Mouse (Mus musculus): ENCODE results near the gene Slc25a10. TPM values are rescaled to one million over a fixed set of nuclear protein-coding genes. Genes with fewer than 3 reads are reported as not detected.

The Slc25a10 gene
- polyA plus RNA-seq, 1 experiment: 40.6 TPM

DNA sequence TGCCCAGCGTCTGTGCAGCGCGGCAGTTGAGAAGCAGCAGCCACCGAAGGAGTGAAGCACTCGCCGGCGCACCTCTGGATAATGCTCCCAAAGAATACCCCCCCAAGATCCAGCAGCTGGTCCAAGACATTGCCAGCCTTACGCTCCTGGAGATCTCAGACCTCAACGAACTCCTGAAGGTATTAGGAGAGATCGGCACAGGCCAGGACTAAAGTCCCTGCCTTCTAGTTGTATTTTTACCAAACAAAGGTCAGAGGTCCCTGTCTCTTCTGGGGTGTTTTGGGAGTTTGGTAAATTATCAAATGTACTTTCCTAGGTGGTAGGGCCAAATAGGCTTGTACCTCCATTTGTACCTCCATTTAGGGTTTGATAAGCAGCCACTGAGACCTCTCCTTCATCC lies 6.4 kb upstream of the Slc25a10 start:
- TF ChIP-seq CTCF (IDR thresholded peaks at IDR 0.05; ENCODE audit: borderline replicate concordance, extremely low read depth, insufficient read depth, insufficient read length): no peak
- DNase-seq (ENCODE audit: low read depth): no peak

DNA sequence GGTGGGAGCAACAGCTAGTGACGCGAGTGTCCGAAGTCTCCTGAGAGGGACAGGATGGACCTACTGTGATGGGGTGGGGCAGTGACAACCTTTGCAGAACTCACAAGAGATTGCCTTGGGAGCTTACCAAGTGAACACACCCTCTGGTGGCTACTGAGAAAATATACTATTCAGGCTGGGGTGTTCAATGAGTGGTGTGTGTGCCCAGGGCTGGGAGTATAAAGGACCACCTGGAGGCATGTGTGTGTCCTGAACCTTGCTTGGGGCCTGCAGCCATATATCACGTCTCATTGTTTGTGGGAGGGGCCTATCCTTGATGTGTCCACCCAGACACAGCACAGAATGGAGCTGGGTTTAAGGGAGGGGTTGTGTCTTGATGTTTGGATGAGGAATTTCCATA lies 3.1 kb upstream of the Slc25a10 start:
- TF ChIP-seq POLR2A (IDR thresholded peaks at IDR 0.05; ENCODE audit: borderline replicate concordance, extremely low read depth, insufficient read depth, insufficient read length, poor library complexity, severe bottlenecking) (no peak), CTCF (IDR thresholded peaks at IDR 0.05; ENCODE audit: borderline replicate concordance, extremely low read depth, insufficient read depth, insufficient read length) (no peak)
- DNase-seq (ENCODE audit: low read depth): no peak

DNA sequence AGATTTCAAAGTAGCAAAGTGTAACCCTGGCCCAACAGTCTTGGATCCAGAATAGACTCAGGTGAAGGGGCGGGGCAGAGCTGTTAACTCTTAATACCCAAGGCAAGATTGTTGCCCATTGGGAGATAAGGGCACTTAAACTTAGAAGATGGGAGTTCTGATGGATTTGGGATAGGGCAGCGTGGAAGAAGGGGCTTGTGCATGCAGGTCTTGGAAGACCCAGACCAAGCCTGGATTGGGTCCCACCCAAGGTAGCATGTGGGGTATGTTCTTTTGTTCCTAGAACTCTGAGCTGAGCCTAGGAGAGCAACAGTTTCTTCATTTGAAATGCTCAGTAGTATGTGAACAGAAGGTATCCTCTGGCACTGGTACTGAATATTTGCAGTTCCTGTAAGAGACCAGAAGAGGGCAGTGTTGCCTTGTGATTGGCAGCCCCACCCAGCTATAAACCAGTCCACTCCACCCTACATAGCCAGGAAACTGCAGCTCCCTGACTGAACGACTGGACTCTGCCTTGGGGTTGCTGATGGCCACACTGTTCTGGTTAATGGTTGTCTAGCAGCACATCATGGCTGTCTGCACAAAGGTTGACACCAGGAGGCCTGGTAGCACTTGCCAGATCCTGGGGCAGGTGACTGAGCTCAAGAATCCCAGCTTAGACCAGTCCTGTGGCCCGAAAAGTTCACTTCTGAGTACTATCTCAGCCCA lies 2.4 kb upstream of the Slc25a10 start:
- peak; percentile 91 for DNase-seq (ENCODE audit: low read depth)
- TF ChIP-seq POLR2A (IDR thresholded peaks at IDR 0.05; ENCODE audit: borderline replicate concordance, extremely low read depth, insufficient read depth, insufficient read length, poor library complexity, severe bottlenecking) (no peak), CTCF (IDR thresholded peaks at IDR 0.05; ENCODE audit: borderline replicate concordance, extremely low read depth, insufficient read depth, insufficient read length) (peak; percentile 88)

DNA sequence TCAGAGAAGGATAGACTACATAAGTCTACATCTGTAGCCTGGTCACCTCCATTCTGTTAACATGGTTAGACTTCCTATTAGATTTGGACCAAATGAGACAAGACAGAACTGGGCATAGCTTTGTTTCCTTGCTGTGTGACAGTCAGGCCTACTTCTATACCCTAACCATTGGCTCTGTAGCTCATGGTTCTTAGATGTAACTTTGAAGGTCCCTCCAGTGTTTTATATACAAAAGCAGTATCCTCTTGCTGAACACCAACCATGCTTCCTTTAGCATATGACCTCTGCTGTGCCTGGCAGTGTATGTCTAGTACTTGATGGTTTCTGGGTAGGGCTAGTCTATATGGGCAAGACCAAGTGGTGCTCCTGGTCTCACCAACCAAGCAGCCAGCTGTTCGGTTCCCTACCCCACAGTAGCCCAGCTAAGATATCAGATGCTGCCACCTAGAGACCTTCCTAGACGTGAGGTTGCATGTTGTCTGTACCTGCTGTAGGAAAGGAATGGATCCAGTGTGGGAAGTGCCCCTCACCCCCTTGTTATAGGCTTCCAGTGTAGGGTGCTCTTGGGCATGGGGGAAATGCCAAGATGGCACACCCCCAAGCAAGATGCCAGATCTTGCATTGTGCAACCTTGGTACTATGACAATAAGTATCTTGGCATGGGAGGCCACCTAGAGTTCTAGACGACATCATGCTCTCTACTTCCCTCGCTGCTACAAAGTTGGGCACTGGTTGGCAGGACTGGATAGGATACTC lies 1.2 kb upstream of the Slc25a10 start:
- no peak for DNase-seq (ENCODE audit: low read depth)
- no peak for TF ChIP-seq CTCF (IDR thresholded peaks at IDR 0.05; ENCODE audit: borderline replicate concordance, extremely low read depth, insufficient read depth, insufficient read length)
- TF ChIP-seq POLR2A (IDR thresholded peaks at IDR 0.05; ENCODE audit: borderline replicate concordance, extremely low read depth, insufficient read depth, insufficient read length, poor library complexity, severe bottlenecking): no peak

DNA sequence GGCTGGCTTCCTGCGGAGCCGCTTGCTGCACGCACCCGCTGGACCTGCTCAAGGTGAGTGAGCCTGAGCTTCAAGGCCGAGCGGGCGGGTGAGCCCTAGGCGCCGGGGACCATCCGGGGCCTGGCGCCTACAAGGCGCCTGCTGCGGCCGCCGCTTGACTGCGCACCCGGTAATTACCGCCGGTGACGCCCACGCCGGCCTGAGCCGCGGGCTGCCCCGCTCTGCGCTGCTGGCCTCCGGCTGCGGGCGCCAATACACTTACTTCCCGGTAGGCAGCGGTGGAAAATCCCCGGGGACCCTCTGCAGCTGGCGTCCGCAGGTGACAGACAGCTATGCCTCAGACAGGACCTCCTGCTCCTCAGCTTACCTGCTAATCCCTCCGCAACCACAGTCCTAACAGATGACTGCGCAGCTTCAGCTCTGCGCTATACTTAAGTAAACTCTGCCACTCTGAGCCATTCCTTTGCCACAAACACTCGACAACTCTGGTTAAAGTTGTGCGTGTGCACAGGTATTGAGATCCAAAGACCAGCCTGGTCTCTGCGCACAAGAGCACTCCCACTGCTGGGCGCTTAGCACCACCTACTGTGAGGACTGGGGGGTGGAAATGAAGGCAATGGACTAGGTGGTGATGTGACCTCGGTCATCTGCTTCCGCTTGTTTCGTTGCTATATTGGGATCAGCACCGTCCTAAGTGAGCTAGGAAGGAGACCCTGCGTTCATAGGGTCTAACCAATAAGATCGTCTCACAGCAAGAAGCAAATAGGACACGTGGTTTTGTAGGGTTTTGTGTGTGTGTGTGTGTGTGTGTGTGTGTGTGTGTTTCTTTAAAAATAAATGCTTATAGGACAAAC lies 611 bp downstream of the Slc25a10 start:
- TF ChIP-seq POLR2A (IDR thresholded peaks at IDR 0.05; ENCODE audit: borderline replicate concordance, extremely low read depth, insufficient read depth, insufficient read length, poor library complexity, severe bottlenecking): no peak
- no peak for TF ChIP-seq CTCF (IDR thresholded peaks at IDR 0.05; ENCODE audit: borderline replicate concordance, extremely low read depth, insufficient read depth, insufficient read length)
- peak; percentile 69 for DNase-seq (ENCODE audit: low read depth)

DNA sequence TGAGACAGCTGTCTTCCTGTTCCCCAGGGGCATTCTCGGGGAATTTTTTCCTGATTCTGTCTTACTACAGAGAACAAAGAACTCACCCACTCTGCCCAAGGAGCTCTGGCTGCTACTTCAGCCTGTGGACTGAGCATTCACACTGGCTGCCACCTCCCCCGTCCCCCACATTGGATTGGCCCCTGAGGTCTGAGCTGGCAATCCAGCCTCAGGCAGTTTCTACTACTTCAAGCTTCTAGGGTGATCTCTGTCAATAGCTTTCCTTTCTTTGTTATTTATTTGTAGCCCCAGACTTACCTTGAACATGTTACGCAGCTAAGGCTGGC lies 1.2 kb downstream of the Slc25a10 start:
- TF ChIP-seq POLR2A (IDR thresholded peaks at IDR 0.05; ENCODE audit: borderline replicate concordance, extremely low read depth, insufficient read depth, insufficient read length, poor library complexity, severe bottlenecking): no peak
- no peak for TF ChIP-seq CTCF (IDR thresholded peaks at IDR 0.05; ENCODE audit: borderline replicate concordance, extremely low read depth, insufficient read depth, insufficient read length)
- DNase-seq (ENCODE audit: low read depth): no peak

DNA sequence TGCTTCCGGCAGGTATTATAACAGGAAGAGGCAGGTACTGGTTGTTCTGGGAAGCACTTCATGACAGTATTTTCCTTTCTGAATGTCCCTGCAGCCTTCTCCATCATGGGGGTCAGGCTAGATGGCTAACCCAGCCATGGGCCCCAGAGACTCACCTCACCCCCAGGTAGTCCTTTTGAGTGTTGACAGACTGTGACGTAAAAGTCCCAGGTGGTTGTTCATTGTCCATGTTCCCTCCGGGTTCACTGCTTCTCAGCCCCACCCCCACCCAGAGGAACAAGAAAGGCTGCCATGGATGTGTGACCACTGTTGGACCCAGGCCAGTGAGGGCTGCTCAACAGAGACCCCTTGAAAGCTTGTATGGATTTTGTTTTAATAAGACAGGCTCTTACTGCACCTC lies 1.7 kb downstream of the Slc25a10 start:
- DNase-seq (ENCODE audit: low read depth): no peak
- TF ChIP-seq CTCF (IDR thresholded peaks at IDR 0.05; ENCODE audit: borderline replicate concordance, extremely low read depth, insufficient read depth, insufficient read length): no peak

DNA sequence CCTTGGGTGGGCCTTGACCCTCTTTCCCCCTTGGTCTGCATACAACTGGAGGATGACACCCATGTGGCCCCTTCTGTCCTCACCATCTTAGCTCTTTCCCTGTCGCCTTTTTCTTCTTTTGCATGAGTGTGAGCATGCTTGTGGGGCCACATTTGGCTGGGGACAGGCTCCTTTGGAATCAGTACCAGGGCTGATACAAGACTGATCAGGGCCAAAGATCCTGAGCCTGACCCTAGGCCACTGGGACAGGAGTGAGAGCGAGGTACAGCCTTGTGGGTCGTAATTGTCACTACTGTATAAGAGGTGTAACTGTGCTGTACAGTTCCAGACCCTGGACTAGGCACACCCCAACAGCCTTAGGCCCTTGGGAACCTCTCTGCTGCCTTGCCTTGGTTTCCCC lies 2.3 kb downstream of the Slc25a10 start:
- no peak for DNase-seq (ENCODE audit: low read depth)
- TF ChIP-seq POLR2A (IDR thresholded peaks at IDR 0.05; ENCODE audit: borderline replicate concordance, extremely low read depth, insufficient read depth, insufficient read length, poor library complexity, severe bottlenecking) (no peak), CTCF (IDR thresholded peaks at IDR 0.05; ENCODE audit: borderline replicate concordance, extremely low read depth, insufficient read depth, insufficient read length) (no peak)

DNA sequence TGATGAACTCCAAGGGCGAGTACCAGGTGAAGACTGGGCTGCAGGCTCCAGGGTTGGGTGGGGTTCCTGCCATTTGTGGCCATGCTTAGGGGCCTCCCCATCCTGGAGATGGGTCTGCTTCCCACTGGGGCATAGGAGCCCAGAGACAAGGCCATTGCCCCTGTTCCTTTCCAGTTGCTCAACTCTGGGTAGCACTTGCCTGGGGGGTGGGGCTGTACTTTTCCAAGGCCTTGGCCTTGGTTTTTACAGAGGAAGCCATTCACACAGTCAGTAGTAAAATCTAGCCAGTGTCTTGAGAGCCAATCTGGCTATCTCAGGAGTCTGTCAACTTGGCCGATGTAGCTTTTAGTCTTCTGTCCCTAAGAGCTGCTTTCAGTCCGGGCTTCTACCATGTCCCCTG lies 5.8 kb downstream of the Slc25a10 start:
- DNase-seq (ENCODE audit: low read depth): no peak
- TF ChIP-seq POLR2A (IDR thresholded peaks at IDR 0.05; ENCODE audit: borderline replicate concordance, extremely low read depth, insufficient read depth, insufficient read length, poor library complexity, severe bottlenecking): no peak
- TF ChIP-seq CTCF (IDR thresholded peaks at IDR 0.05; ENCODE audit: borderline replicate concordance, extremely low read depth, insufficient read depth, insufficient read length): no peak

DNA sequence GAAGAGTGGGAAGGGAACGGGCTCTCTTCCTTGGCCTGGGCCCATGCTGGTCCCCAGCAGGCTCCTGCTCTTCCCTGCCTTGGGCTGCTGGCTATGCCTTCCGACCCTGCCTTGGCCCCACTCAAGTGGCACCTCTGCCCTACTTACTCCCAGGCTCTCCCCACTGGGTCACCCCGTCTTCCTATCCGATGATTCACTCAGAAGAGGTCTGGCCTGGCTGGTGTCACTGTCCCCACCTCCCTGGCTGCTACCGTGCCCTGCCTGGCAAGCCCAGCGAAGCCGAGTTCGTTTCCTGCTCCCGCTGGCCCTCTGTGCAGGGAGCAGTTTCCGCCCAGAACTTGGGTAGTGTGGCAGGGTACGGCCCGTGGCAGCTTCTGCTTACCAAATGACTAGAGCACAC lies 6.6 kb downstream of the Slc25a10 start:
- TF ChIP-seq POLR2A (IDR thresholded peaks at IDR 0.05; ENCODE audit: borderline replicate concordance, extremely low read depth, insufficient read depth, insufficient read length, poor library complexity, severe bottlenecking) (no peak), CTCF (IDR thresholded peaks at IDR 0.05; ENCODE audit: borderline replicate concordance, extremely low read depth, insufficient read depth, insufficient read length) (no peak)
- DNase-seq (ENCODE audit: low read depth): no peak

DNA sequence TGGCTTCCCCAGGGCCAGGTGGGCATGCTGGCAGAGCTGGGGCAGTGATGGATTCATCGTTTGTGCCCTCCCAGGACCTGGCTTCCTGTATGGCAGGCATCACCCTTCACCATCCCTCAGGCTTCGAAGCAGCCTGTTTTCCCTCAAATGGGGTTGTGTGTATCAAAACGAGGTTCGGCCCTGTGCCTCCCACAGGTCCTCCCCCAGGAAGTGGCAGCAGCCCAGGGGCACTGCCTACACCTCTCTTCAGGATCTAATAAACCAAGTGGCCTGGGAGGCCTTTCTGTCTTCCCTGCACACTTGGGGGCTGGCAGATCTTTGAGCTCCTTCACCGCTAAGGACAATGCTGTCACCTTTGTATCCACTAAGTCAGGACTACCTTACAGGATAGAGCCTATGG lies 7.3 kb downstream of the Slc25a10 start:
- no peak for DNase-seq (ENCODE audit: low read depth)
- TF ChIP-seq CTCF (IDR thresholded peaks at IDR 0.05; ENCODE audit: borderline replicate concordance, extremely low read depth, insufficient read depth, insufficient read length) (no peak), POLR2A (IDR thresholded peaks at IDR 0.05; ENCODE audit: borderline replicate concordance, extremely low read depth, insufficient read depth, insufficient read length, poor library complexity, severe bottlenecking) (no peak)
